Mouse (Mus musculus): ENCODE results near the gene Relt.
"Not testable (repeated sequence)": the region's sequence is repeated elsewhere in the genome, so short reads cannot be mapped to it uniquely, and the experiment has no call there.

The Relt gene

DNA sequence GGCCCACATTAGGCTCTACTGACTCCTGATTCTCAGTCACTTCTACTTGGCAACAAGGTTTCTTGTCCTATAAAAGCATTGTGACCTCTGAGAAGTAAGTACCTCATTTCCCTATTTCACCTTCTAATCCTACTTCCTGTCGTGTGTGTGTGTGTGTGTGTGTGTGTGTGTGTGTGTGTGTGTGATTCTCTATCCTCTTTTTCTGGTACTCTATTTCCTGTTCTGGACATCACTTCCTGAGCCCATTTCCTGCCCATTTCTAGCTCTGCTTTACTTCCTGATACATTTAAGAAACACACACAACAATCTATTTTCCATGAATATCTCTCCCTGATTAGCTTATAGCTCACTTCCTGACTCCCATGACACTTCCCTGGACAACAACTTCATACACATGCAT, 12.6 kb upstream of the Relt start:
- DNase-seq (ENCODE audit: low spot score), result no peak

DNA sequence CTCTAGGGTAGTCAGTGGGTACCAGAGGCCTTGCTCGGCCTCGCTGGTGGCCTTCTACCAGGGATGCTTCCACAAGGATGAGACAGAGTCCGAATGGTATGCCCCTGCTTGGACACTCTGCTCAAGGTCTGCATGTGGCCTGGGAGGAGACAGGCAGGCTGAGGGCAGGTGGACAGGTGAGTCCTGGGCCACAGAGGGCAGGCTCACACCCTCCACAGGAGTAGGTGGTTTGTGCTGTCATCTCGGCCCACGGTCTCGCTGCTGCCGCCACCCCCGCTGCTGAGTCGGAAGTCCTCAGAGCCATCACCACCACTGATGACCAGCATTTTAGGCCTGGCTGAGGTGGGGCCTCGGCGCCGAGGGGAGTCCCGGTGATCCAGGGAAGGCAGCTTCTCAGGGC, 10.0 kb upstream of the Relt start:
- no peak for DNase-seq (ENCODE audit: low spot score)

GRCm38 (mm10) chr7:100871892-100872291, 8.6 kb upstream of the Relt start:
- DNase-seq (ENCODE audit: low spot score), result peak; percentile 30

DNA sequence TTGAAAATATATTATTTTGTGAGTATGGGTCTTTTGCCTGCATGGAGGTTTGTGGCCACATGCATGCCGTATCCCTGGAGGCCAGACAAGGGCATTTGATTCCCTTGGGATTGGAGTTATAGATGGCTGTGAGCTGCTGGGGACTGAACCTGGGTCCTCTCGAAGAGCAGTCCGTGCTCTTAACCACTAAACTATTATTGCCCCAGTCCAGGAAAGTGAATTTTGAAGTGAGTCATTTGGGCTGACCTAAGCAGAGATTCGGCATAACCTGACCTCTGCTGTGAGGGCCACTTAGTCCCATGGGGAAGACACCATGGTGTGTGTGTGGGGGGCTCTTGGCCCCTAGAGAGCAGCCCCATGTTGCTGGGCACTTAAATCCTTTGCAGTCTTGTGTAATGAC, 8.1 kb upstream of the Relt start:
- DNase-seq (ENCODE audit: low spot score), result peak; percentile 11

- DNase-seq (ENCODE audit: low spot score), result no peak
Observed at GRCm38 (mm10) chr7:100869877-100870629, 6.8 kb upstream of the Relt start.

- no peak for DNase-seq (ENCODE audit: low spot score)
Observed at GRCm38 (mm10) chr7:100868551-100868950, 5.3 kb upstream of the Relt start.

GRCm38 (mm10) chr7:100867561-100867960, 4.3 kb upstream of the Relt start:
- DNase-seq (ENCODE audit: low spot score), result no peak

- DNase-seq (ENCODE audit: low spot score), result peak; percentile 63
Observed at GRCm38 (mm10) chr7:100866675-100867074, 3.4 kb upstream of the Relt start.

GRCm38 (mm10) chr7:100862353-100862752, 893 bp downstream of the Relt start:
- no peak for DNase-seq (ENCODE audit: low spot score)

- DNase-seq (ENCODE audit: low spot score), result no peak
Observed at GRCm38 (mm10) chr7:100861209-100861608, 2.0 kb downstream of the Relt start.

DNA sequence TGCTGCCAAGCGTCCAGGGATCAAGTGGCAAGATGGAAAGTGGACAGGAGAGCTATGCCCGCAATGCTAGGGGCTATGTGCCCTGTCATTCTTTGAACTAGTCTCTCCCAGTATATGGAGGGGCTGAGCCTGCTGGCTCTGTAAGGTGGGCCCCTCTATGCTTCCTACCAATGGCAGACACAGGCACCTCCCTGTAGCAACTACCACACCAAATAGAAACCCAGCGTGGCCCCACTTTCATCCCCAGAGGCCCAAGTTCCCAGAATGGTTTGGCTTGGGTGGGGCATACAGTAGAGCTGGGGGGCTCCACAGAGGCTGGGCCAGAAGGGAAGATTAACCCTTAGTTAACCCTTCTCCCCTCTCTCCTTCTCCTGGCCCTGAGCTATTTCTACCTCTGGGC, 2.8 kb downstream of the Relt start:
- no peak for DNase-seq (ENCODE audit: low spot score)

DNA sequence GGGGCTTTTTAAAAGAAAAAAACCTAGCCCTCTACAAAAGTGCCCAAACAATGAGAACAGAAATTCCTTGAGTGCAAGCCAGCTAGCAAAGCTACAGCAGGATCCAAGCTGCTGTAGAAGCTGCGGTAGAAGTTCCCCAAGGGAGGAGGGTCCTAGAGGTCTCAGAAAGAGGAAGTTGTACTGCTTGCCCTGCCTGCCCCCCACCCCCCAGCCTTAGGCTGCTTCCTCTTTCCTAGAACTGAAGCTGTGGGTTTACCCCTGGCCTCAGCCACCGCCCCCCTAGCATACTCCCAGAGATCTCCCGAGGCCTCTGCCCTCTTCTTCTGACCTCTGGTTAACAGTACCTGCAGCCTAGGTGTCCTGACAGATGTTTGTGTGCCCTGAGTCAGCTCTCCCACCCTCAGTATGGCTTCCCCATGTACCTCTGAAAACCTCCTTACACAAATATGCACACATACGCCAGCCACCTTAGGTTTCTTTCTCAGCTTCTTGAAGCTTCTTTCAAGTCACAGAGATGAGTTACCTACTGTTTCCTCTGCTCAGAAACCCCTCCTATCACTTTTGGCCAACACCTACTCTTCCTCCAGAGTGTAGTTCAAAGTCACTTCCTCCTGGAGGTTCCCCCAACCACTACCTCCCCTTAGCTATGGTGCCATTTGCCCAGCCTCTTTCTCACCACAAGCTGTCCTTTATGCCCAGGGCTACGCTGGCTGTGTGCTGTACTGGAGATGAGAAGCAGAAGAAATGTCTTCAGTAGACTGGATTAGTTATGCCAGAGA, 7.3 kb downstream of the Relt start:
- DNase-seq (ENCODE audit: low spot score), result no peak

DNA sequence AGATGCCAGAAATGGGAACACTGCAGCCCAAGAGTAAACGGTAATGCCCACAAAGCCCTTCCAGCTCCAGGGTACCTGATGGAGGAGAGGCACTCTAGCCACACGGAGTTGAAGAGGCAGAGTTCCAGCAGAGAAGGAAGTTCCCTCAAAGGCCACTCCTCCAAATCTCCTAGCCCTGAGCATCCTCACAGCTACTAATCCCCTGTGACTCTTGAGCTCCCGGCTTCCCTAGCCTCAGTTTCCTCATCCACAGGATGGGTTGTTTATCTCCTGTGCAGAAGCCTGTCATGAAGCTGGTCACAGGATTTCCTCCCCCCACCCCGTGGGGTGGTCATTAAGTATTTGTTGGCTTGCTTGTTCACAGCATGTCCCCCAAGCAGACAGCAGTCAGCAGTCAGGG, 7.9 kb downstream of the Relt start:
- no peak for DNase-seq (ENCODE audit: low spot score)

DNA sequence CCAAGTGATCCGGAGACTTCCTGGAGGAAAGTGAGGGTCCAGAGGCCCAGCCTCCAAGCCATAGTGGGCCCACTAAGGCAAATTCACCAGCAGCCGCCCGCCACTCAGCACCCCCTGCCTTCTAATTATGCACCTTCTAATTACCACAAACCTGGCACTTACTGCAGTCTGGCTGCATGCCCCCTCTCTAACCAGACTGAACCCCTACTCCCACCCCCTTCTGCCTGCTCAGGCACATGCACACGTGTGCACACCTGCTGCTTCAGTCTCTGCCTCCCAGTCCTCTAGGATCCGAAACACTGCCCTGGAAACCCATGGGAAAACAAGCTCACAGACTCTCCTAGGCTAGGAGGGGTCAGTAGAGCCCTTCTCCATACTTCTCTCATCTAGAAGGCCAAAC, 8.4 kb downstream of the Relt start:
- no peak for DNase-seq (ENCODE audit: low spot score)

DNA sequence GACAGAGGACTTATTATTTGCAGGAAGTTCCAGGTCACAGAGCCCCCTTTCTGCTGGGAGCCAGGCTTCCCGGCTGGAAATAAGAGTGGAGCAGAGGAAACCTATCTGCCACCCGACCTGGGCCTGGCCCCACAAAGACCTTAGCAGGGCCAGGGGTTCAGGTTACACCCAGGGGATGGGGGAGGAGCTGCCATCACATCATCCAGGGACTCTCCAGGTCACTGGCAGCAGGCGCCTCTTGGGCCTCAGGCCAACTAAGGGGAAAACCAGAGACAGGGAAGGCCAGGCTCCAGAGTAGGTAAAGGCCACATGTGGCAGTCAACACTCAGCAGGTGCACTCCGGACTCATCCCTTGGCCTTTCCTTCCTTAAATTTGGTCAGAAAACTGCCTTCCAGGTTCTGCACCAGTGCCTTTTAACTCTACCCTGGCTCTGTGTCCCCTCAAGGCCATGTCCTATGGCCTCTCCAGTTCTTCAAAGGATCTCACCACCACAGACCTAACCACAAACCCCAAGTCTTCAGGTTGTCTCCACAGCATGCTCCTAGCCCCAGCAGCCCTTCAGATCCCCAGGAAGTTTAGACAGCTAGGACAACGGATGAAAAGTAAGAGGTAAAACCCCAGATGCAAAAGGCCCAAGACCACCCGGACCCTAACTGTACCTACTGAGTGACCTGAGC, 9.0 kb downstream of the Relt start:
- no peak for DNase-seq (ENCODE audit: low spot score)

DNA sequence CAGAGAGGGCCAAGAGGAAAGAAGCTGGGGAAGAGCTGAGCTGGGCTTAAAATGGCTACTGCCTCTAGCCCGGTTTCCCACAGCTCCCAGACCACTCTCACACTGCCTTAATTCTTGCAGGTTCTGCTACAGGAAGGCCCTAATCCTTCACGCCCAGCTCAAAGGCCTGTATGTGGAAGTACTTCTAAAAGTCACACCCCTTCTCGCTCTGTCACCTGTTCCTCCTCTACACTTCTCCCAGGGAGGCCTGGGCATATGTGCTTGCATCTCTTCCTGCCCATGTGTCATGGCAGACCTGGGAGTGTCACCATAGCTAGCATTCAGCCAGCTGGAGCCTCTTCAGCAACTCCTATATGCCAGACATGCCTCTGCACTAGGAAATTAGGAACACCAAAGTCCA, 9.8 kb downstream of the Relt start:
- no peak for DNase-seq (ENCODE audit: low spot score)

GRCm38 (mm10) chr7:100851481-100852356, 11.5 kb downstream of the Relt start:
- no peak for DNase-seq (ENCODE audit: low spot score)

GRCm38 (mm10) chr7:100849508-100849907, 13.7 kb downstream of the Relt start:
- DNase-seq (ENCODE audit: low spot score), result no peak

DNA sequence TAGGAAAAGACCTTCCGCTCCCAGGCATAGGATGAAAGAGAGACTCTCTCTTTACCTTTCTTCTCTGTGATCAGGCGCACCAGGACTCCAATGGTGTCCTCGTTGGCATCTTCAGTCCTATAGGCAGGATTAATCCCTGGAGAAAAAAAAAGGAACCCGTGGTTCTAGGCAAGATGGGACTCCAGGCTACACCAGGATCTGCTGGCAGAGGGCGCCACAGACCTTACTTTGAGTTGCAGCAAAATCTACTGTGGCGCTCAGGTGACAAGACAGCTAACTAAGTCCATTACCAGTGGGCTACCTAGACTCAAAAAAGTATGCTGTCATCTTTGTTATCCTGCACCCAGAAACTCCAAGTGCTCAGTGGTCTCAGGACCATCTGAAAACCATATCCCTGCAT, 14.5 kb downstream of the Relt start:
- peak; percentile 56 for DNase-seq (ENCODE audit: low spot score)

DNA sequence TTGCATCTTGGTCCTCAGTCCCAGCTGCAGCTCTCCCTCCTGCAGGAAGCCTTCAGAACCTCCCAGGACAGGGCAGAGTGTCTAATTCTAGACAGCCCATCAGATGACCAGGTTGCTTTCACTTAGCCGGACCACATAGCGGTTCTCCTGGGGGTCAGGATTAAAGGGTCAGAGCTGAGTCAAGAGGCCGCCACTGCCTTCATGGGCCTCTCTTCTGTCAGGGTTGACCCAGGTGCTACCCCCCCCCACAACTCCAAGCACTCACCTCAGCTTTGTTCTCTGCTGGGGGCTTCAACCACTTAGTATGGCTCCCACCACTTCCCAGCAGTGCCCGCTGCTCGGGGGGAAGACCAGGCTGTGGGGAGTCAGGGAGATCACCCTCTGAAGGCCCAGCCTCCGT, 16.1 kb downstream of the Relt start:
- no peak for DNase-seq (ENCODE audit: low spot score)

DNA sequence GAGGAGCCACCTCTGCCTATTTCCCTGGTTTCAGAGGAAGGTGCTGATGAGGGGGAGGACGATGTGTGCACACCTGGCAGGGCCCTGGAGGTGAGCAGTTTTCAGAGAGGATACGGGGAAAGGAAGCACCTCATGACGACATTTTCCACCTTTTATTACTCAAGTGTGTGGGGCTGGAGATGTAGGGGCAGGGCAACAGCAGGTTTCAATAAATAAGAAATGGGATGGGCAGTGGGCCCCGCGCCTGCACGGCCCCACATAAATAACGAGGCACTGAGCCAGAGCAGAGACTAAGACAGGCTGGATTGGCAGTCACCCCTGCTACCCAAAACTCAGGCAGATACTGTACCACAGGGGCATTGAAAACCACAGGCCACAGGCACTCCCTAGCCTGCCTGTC, 17.2 kb downstream of the Relt start:
- not testable (repeated sequence) for DNase-seq (ENCODE audit: low spot score)

DNA sequence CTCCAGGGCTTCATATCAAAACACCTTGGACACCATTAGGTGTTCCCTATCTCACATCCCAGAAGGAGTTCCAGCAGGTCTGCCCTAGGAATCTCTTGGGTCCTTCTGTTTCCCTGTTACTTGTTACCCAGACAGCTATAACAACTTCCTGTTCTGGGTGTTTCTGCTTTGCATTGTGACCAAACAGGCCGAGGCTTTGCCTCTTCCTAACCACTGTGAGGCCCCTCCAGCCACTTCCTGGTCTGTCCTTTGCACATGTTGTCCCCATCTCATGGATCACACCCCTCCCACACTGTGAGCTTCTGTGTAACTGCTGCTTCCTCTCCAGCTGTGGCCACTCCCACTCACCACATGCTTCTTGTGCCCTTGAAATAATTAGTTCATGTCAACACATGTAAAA, 17.8 kb downstream of the Relt start:
- no peak for DNase-seq (ENCODE audit: low spot score)

Data from adipocyte (in vitro differentiated cells).